In the genomic region with DNA sequence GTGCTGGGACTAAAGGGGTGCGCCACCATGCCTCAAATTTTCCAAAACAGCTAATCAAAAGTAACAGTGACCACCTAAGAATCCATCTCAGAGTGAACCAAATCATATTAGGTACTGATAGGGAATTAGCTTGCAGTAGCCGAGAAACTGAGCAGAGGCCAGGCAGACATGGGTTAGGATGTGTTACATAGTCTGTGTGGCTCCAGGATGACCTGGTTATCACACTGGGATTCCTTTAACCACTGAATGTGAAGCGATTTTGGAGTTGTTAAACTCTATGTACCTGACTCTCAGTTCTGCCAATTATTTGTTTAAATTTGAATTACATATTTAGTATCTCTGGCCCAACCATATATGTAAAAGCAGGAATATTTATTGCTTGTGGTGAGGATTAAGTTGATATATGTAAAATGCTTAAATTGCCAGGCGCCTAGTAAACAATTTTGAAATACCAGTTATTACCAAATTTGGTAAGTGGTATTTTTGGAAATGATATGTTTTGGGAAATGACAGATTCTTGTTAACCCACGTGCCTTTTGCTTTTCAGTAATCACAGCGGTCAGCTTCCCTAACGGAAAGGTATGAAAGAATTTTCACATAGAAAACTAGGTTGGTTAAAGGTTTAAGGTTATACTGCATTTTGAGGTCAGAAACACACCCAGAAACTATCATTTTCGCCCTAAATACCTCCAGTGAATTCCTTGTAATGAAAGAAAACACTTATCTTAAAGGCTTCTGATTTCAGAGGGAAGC, we compare ENCODE assay signal across 1 mouse cellular context.
A peak's percentile ranks its signal among the peaks of the same experiment; 100 is the strongest.
TF ChIP-seq lines count a peak whose summit lies in the region.

No protein-coding gene starts in this region.

TF ChIP-seq in CH12.LX, 34 proteins besides CTCF, POLR2A, EP300 and RAD21:
- no peak for TF ChIP-seq JUN (IDR thresholded peaks at IDR 0.05; ENCODE audit: insufficient read depth, low read depth, low read length)
- 0 out of 2 replicates have a peak, but pooled peaks have one; percentile 25 for TF ChIP-seq CHD1 (IDR thresholded peaks at IDR 0.05; ENCODE audit: low read depth, low read length)
- TF ChIP-seq ZC3H11A (IDR thresholded peaks at IDR 0.05; ENCODE audit: low read depth, low read length): no peak
- no peak for TF ChIP-seq ELF1 (IDR thresholded peaks at IDR 0.05; ENCODE audit: low read depth, low read length)
- peak; percentile 39; the same call in 1 of the 2 replicates for TF ChIP-seq JUND (conservative IDR thresholded peaks at IDR 0.05; ENCODE audit: low read depth, low read length)
- no peak for TF ChIP-seq TCF12 (IDR thresholded peaks at IDR 0.05; ENCODE audit: low read depth, low read length)
- TF ChIP-seq PAX5 (IDR thresholded peaks at IDR 0.05; ENCODE audit: low read length): no peak
- no peak for TF ChIP-seq USF2 (conservative IDR thresholded peaks at IDR 0.05; ENCODE audit: low read depth, low read length)
- no peak for TF ChIP-seq POLR2AphosphoS2 (IDR thresholded peaks at IDR 0.05; ENCODE audit: low read depth, low read length)
- no peak; the same call in 1 of the 2 replicates for TF ChIP-seq MYC (IDR thresholded peaks at IDR 0.05; ENCODE audit: low read depth, low read length)
- no peak for TF ChIP-seq MXI1 (IDR thresholded peaks at IDR 0.05; ENCODE audit: low read depth, low read length)
- 0 out of 2 replicates have a peak, but pooled peaks have one; percentile 32 for TF ChIP-seq ZNF384 (IDR thresholded peaks at IDR 0.05; ENCODE audit: low read depth, low read length)
- TF ChIP-seq TBP (conservative IDR thresholded peaks at IDR 0.05; ENCODE audit: low read depth, low read length): no peak
- no peak for TF ChIP-seq ZMIZ1 (IDR thresholded peaks at IDR 0.05; ENCODE audit: low read depth, low read length)
- no peak for TF ChIP-seq MAFK (IDR thresholded peaks at IDR 0.05; ENCODE audit: insufficient replicate concordance, low read length)
